In genomic region chr4:101080016-101080415, GRCm38 (mm10) we compare ENCODE assay signal across 29 mouse cellular contexts. TPM values are rescaled to one million over a fixed set of nuclear protein-coding genes. Genes with fewer than 3 reads are reported as not detected.
"Had no signal": no experiment of that assay in that cellular context is flagged by ENCODE, and none has a peak within 500 bp of the region (broad histone marks: within the 10 kb centered on the region; RNA-seq: fewer than 3 reads in every experiment).

No protein-coding gene starts in this region.

- H3K27ac ChIP-seq: hindbrain, embryonic 15.5 days; kidney, postnatal 0 days; left cerebral cortex, adult 2 months; limb, embryonic 12.5 days; limb, embryonic 15.5 days; macrophage; midbrain, embryonic 10.5 days; midbrain, embryonic 13.5 days; neural tube, embryonic 13.5 days had no signal

- H3K27me3 ChIP-seq: hindbrain, embryonic 15.5 days; limb, embryonic 12.5 days; limb, embryonic 15.5 days; midbrain, embryonic 13.5 days; neural tube, embryonic 13.5 days had no signal

- H3K4me3 ChIP-seq: hindbrain, embryonic 15.5 days; left cerebral cortex, adult 2 months; limb, embryonic 12.5 days; limb, embryonic 15.5 days; midbrain, embryonic 10.5 days; midbrain, embryonic 13.5 days; myocyte; neural tube, embryonic 13.5 days had no signal

- H3K4me2 ChIP-seq: hindbrain, embryonic 15.5 days; limb, embryonic 12.5 days; limb, embryonic 15.5 days; lung, embryonic 14.5 days; midbrain, embryonic 13.5 days; neural tube, embryonic 13.5 days had no signal

- H3K9ac ChIP-seq: hindbrain, embryonic 15.5 days; limb, embryonic 12.5 days; limb, embryonic 15.5 days; lung, embryonic 14.5 days; midbrain, embryonic 13.5 days; neural tube, embryonic 13.5 days had no signal

- DNase-seq: kidney, adult 2 months; kidney, postnatal 25 days; left cerebral cortex, postnatal 4 days; lung, embryonic 14.5 days; retina, postnatal 1 day; right cerebral cortex, postnatal 25 days; spleen, adult 18-20 months; thymus, postnatal 25 days had no signal

- H3K36me3 ChIP-seq: hindbrain, embryonic 15.5 days; limb, embryonic 12.5 days; limb, embryonic 15.5 days; midbrain, embryonic 10.5 days; midbrain, embryonic 13.5 days; neural tube, embryonic 13.5 days had no signal

- H3K9me3 ChIP-seq: hindbrain, embryonic 15.5 days; limb, embryonic 12.5 days; limb, embryonic 15.5 days; midbrain, embryonic 10.5 days; midbrain, embryonic 13.5 days; neural tube, embryonic 13.5 days had no signal

- ATAC-seq: lung, postnatal 0 days; midbrain, embryonic 13.5 days; midbrain, embryonic 16.5 days had no signal

RNA-seq across cellular contexts. Expression of gene Raver2, which starts 11.2 kb away (rescaled TPM):
- polyA plus RNA-seq: macrophage had no signal

RNA-seq across cellular contexts. Expression of gene Gm10577, which starts 59.5 kb away (rescaled TPM):
- total RNA-seq: layer of hippocampus, postnatal 14 days; left cerebral cortex, adult 2 months; left cerebral cortex, postnatal 10 days; left cerebral cortex, postnatal 4 days; megakaryocyte, adult 5-6 weeks; monocyte, adult 5-6 weeks; neutrophil, adult 5-6 weeks had no signal
- polyA plus RNA-seq: hindbrain, embryonic 15.5 days; intestine, embryonic 14.5 days; kidney, adult 2 months; kidney, embryonic 14.5 days; kidney, postnatal 0 days; limb, embryonic 12.5 days; limb, embryonic 15.5 days; liver, embryonic 16.5 days; lung, embryonic 14.5 days; lung, postnatal 0 days; macrophage; midbrain, embryonic 10.5 days; midbrain, embryonic 13.5 days; midbrain, embryonic 16.5 days; myocyte; neural tube, embryonic 13.5 days; thymus, postnatal 0 days had no signal
